Mouse (Mus musculus) hematopoietic stem cell, adult 5-6 weeks (primary cell): ENCODE results near the gene Itm2b. TPM values are rescaled to one million over a fixed set of nuclear protein-coding genes. Genes with fewer than 3 reads are reported as not detected.

Experiments used
- ATAC-seq, 2 experiments: fragments of 125-278 bp in 1 of 2; replicated peaks in 1 of 2; 2 replicates each; pipeline ENCODE4 v1.8.0; 2016 to 2017; ENCODE audit warnings: inconsistent platforms in 2 of 2, mild to moderate bottlenecking in 2 of 2, moderate number of reproducible peaks in 2 of 2, low read depth in 1 of 2, moderate TSS enrichment in 1 of 2; ENCODE audit not compliant: low FRiP score in 2 of 2, poor library complexity in 2 of 2, severe bottlenecking in 2 of 2, insufficient read depth in 1 of 2, low TSS enrichment in 1 of 2
- total RNA-seq: library from RNA; stranded (forward); fragments of 172-1452, 232-1000 nt; gene quantifications from 2 replicates; pipeline ENCODE4 v1.2.3, GENCODE M21; 2017

Gene Itm2b
- total RNA-seq, 1 experiment from 2014 or later: 901 TPM

- ATAC-seq: no peak
Measured at GRCm38 (mm10) chr14:73340051-73340755, 44.9 kb downstream of the Itm2b start.

DNA sequence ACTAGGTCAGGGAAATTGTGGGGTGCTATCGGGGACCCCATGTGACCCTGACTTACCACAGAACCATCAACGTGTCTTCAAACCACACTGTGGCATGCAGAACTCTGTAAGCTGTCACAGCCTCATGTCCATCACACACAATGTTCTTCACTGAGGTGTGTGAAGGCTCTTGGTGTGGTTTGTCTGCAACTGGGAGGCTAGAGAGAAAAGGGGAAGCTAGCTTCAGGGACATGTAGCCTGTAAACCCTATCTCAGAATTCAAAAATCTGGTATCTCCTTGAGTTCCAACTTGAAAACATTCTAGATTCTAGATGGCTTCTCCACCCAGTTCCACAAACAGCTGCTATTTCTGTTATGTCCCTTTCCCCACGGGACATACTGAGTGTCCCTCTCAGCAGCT, 45.5 kb downstream of the Itm2b start:
- peak; percentile 56 to 81 for ATAC-seq

GRCm38 (mm10) chr14:73336316-73337080, 48.6 kb downstream of the Itm2b start:
- no peak for ATAC-seq

- ATAC-seq: no peak
Measured at GRCm38 (mm10) chr14:73334926-73335805, 49.9 kb downstream of the Itm2b start.

DNA sequence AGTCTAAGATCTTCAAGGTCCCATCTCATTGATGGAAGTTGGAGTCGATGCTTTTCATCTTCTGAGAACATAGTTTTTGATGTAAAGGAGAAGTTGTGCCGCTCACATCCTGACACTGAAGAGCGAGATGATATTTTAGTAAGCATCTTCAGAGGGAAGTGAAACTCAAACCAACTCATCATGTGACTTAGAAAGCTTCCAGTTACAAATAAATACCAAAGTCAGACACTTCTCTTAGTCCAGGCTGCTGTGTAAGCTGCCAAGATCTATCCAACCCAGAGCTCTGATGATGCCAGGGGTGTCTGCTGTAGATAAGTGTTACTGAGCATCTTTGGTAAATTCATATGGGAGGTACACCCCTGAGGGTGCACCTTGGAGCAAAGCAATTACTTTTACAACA, 51.2 kb downstream of the Itm2b start:
- peak; percentile 25 to 32; a peak in 2 of 4 replicates for ATAC-seq

DNA sequence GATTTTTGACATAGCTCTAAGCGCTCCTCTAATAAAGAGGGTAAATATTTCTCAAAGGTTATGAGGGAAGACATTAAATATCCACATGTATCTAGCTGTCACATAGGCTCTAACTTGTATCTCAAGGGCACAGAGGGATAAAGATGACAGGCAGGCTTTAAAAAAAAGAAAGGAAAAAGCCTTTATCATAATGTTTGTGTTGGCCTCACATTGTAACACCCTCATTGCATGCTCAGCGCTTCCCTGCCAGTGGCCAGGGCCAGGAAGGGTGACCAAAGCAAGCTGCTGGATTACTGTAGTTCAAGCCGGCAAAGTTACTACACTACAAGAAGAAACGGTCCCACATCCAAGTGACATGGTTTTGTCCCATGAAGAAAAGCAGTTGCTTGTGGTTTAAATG, 53.7 kb downstream of the Itm2b start:
- ATAC-seq: no peak

GRCm38 (mm10) chr14:73329871-73330270, 55.2 kb downstream of the Itm2b start:
- no peak for ATAC-seq

DNA sequence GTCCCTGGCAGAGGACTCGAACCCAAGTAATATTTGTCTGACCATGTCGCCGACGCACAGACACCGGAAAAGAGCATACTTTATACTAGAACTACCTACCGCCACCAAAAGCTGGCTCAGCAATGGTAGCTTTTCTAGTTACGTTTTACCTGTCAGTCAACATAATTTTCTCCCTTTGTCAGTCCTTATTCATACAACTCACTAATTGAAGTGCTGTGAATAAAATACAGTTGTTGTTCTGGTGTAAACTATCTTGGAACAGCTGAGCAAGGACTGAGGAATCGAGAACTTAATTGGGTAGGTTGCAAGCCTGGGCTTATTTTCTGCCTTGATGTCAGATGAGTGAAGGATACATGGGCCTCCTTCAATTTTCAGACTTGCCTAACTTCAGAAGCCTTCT, 58.6 kb downstream of the Itm2b start:
- ATAC-seq: no peak

GRCm38 (mm10) chr14:73325456-73326381, 59.4 kb downstream of the Itm2b start, which contains the start of gene Rb1:
TSS of gene Rb1 (minus strand) at chr14:73325822.
- peak; percentile 15 to 62; a peak in 3 of 4 replicates for ATAC-seq

DNA sequence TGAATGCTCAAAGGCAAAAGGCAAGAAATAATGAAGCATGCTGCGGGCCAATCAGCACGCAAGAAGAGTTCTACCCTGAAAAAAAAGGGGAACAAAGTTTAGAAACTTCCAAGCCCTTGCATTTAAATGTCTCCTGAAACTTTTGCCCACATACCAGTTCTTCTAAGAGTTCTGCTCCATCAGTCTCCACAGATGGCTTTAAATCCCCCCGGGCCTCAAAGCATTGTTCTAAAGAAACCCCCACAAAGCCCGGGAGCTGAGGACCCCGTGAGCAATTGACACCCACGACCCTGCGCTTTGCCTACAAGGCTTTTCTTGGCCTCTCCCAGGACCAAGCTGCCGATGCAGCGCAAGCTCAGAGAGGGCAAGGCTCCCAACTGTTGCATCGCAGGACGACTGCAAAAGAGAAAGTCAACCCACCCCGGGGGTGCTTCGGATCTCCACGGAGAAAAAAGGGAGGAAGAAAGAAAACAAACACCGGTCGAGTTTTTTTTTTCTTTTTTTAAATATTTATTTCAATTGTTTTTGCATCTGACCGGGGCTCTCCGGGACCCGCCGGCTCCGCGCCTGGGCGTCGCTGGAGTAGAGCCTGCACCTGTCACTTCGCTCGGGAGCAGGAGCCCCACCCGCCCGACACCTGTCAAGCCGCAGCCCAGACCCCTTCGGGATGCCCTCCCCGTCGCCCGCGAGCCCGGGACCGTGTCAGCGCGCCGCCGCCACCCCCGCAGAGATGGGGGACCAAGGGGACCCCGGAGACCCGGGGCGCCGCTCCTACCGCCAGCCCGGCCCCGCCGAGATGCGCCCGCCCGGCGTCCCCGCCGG, 60.2 kb downstream of the Itm2b start:
- peak; percentile 59 to 68 for ATAC-seq

DNA sequence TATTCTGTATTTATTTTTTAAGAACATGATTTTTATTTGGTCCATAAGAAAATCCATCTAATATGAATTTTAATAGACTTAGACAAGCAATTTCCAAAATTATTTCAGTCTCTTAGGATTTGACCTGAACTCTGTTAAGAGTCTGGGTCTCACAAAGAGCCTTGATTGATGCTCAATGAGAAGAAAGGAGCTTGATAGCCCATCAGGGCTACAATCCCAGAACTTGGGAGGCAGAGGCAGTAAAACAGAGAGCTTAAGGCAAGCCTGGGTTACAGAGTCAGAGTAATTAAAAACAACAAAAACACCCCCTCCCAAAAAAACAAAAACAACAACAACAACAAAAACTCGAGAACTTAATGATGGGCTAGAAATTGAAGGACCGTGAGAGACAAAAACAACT, 61.1 kb downstream of the Itm2b start:
- no peak for ATAC-seq

- ATAC-seq: no peak
Measured at GRCm38 (mm10) chr14:73322142-73322541, 62.9 kb downstream of the Itm2b start.

DNA sequence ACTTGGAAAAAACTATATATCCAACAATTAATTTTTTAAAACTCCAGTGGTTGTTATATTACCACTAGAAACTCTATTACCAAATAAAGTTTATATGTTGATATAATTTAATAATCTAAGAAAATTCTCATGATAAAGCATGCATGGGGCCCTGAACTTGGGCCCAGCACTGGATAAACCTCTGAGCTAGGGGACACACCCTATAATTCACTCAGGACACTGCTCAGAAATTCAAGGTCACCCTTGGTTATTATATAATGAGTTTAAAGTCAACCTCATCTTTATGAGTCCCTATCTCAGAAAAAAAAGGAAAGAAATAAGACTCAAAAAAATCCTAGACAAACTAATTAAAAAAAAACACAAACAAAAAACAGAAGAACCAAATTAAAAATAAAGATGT, 68.2 kb downstream of the Itm2b start:
- no peak for ATAC-seq

GRCm38 (mm10) chr14:73313864-73314263, 71.2 kb downstream of the Itm2b start:
- no peak for ATAC-seq

GRCm38 (mm10) chr14:73313396-73313795, 71.7 kb downstream of the Itm2b start:
- ATAC-seq: no peak

- ATAC-seq: no peak
Measured at GRCm38 (mm10) chr14:73312909-73313308, 72.2 kb downstream of the Itm2b start.
